Mouse (Mus musculus) lung, postnatal 0 days (tissue): ENCODE data around the gene Opa3.

Experiments
- CTCF ChIP-seq: IDR thresholded peaks from 2 replicates; pipeline ENCODE4 v1.5.1; 2016; ENCODE audit warnings: antibody characterized with exemption, mild to moderate bottlenecking
- EP300 ChIP-seq: IDR thresholded peaks from 2 replicates; pipeline ENCODE4 v1.6.1; 2016; ENCODE audit warnings: antibody characterized with exemption, mild to moderate bottlenecking, control low read depth

- TF ChIP-seq CTCF (no peak), EP300 (no peak)
Measured at GRCm38 (mm10) chr7:19230899-19231298, 2.8 kb downstream of the Opa3 start.
